Mouse (Mus musculus) cerebellum, postnatal 4 days (tissue): ENCODE results near the gene Gramd1a.

Source experiments
- DNase-seq, 2 experiments: peaks; one replicate each; pipeline ENCODE4 v3.0.0; 2022; ENCODE audit warnings: low spot score in 2 of 2, mixed read lengths in 1 of 2

Gene Gramd1a

GRCm38 (mm10) chr7:31151301-31152241 is 4.1 kb downstream of the Gramd1a start:
- peak; percentile 40 to 46 for DNase-seq

GRCm38 (mm10) chr7:31150566-31151300 is 5.0 kb downstream of the Gramd1a start:
- peak; percentile 75 to 83 for DNase-seq

GRCm38 (mm10) chr7:31149751-31150565 is 5.7 kb downstream of the Gramd1a start:
- DNase-seq, result no peak

GRCm38 (mm10) chr7:31149271-31149670 is 6.4 kb downstream of the Gramd1a start:
- DNase-seq, result no peak

- DNase-seq, result peak in 1 of 2 experiments; percentile 48
These were observed 6.9 kb downstream of the Gramd1a start for GRCm38 (mm10) chr7:31148756-31149155.

GRCm38 (mm10) chr7:31148086-31148485 is 7.6 kb downstream of the Gramd1a start:
- DNase-seq, result no peak

GRCm38 (mm10) chr7:31145596-31146160 is 10.0 kb downstream of the Gramd1a start:
- DNase-seq, result no peak

GRCm38 (mm10) chr7:31144886-31145285 is 10.8 kb downstream of the Gramd1a start:
- DNase-seq, result no peak

GRCm38 (mm10) chr7:31140941-31141340 is 14.8 kb downstream of the Gramd1a start:
- no peak for DNase-seq

GRCm38 (mm10) chr7:31140302-31140701 is 15.4 kb downstream of the Gramd1a start:
- DNase-seq, result no peak

GRCm38 (mm10) chr7:31139765-31140164 is 15.9 kb downstream of the Gramd1a start:
- peak in 1 of 2 experiments; percentile 68 for DNase-seq

- DNase-seq, result no peak
These were observed 20.0 kb downstream of the Gramd1a start for GRCm38 (mm10) chr7:31135717-31136116.

GRCm38 (mm10) chr7:31131866-31132265 is 23.8 kb downstream of the Gramd1a start:
- DNase-seq, result no peak

- peak in 1 of 2 experiments; percentile 45 for DNase-seq
These were observed 24.9 kb downstream of the Gramd1a start for GRCm38 (mm10) chr7:31130841-31131240.

- no peak for DNase-seq
These were observed 25.5 kb downstream of the Gramd1a start for GRCm38 (mm10) chr7:31130197-31130596.

GRCm38 (mm10) chr7:31128157-31128705 is 27.5 kb downstream of the Gramd1a start:
- no peak for DNase-seq

- DNase-seq, result peak in 1 of 2 experiments; percentile 36
These were observed 28.6 kb downstream of the Gramd1a start, which contains the start of gene Scn1b for GRCm38 (mm10) chr7:31126851-31127724. Scn1b (minus strand) TSS chr7:31127003.

GRCm38 (mm10) chr7:31126211-31126751 is 29.4 kb downstream of the Gramd1a start:
- DNase-seq, result no peak

- DNase-seq, result no peak
These were observed 30.6 kb downstream of the Gramd1a start for GRCm38 (mm10) chr7:31125116-31125515.

GRCm38 (mm10) chr7:31124381-31124780 is 31.3 kb downstream of the Gramd1a start:
- DNase-seq, result no peak
